Mouse (Mus musculus) kidney, adult 2 months (tissue): Measurements from ENCODE around the gene Knop1. TPM values are rescaled to one million over a fixed set of nuclear protein-coding genes. Genes with fewer than 3 reads are reported as not detected.
A peak's percentile ranks its signal among the peaks of the same experiment; 100 is the strongest.

Source experiments
- DNase-seq: peaks from one replicate; pipeline ENCODE4 v3.0.0; 2021
- H3K27ac ChIP-seq: fragments of 200-500 bp; 2 replicates; pipeline ENCODE4 v1.5.1; 2012; ENCODE audit warnings: low read depth, low read length, control low read depth, inconsistent platforms; ENCODE audit not compliant: insufficient read depth
- H3K27me3 ChIP-seq: fragments of 200-500 bp; replicated peaks from 2 replicates; pipeline ENCODE4 v1.6.1; 2012; ENCODE audit warnings: mild to moderate bottlenecking, moderate library complexity, low read length, inconsistent platforms; ENCODE audit not compliant: control insufficient read depth, insufficient read depth
- H3K36me3 ChIP-seq: fragments of 200-500 bp; 2 replicates; pipeline ENCODE4 v1.6.1; 2012; ENCODE audit warnings: mild to moderate bottlenecking, moderate library complexity, low read length, inconsistent platforms; ENCODE audit not compliant: control insufficient read depth, insufficient read depth
- H3K4me1 ChIP-seq: fragments of 200-500 bp; 2 replicates; pipeline ENCODE4 v1.6.1; 2011; ENCODE audit warnings: low read length; ENCODE audit not compliant: control insufficient read depth, insufficient read depth
- H3K4me3 ChIP-seq: fragments of 200-500 bp; 2 replicates; pipeline ENCODE4 v1.5.1; 2011; ENCODE audit warnings: mild to moderate bottlenecking, low read depth, low read length, control low read depth; ENCODE audit not compliant: insufficient read depth
- CTCF ChIP-seq: fragments of 200-500 bp; conservative IDR thresholded peaks from 2 replicates; pipeline ENCODE4 v1.5.1; 2011; ENCODE audit warnings: low read depth, mild to moderate bottlenecking, control low read depth, low read length, moderate library complexity, mixed read lengths; ENCODE audit not compliant: insufficient read depth, insufficient read length
- POLR2A ChIP-seq: fragments of 200-500 bp; IDR thresholded peaks from one replicate; pipeline ENCODE4 v1.6.1; 2011; ENCODE audit warnings: low read depth, low read length, control low read depth
- WGBS: fragments of 180-500 bp; shearing (Covaris S2); methylation state at CpG from one replicate; pipeline ENCODE4 v1.1.7; 2018; 5-methylcytosine and 5-hydroxymethylcytosine counted together
- polyA plus RNA-seq: library from polyadenylated mRNA; depleted of rRNA; stranded (reverse); fragments of >200 nt; gene quantifications from 2 replicates; pipeline ENCODE4 v1.2.3, GENCODE M21; 2012

Gene Knop1
- polyA plus RNA-seq, 1 experiment: 11.8 TPM

GRCm38 (mm10) chr7:118811407-118812106, 44.5 kb downstream of the Knop1 start:
- no peaks in the 10 kb centered on the region; the same call in 1 of the 2 replicates for H3K36me3 ChIP-seq
- TF ChIP-seq POLR2A (no peak), CTCF (no peak)
- peaks cover 3% of the 10 kb centered on the region; the same call in 1 of the 2 replicates for H3K4me1 ChIP-seq
- H3K27ac ChIP-seq: no peak overlapping the region
- peak; percentile 74 for DNase-seq
- WGBS: 67% methylated on average over 12 of the region's 12 CpGs
- no peaks in the 10 kb centered on the region for H3K27me3 ChIP-seq
- no peak overlapping the region for H3K4me3 ChIP-seq

- no peak overlapping the region for H3K4me3 ChIP-seq
- WGBS: 57% methylated on average over 8 of the region's 8 CpGs
- H3K27ac ChIP-seq: no peak overlapping the region
- H3K27me3 ChIP-seq: no peaks in the 10 kb centered on the region
- H3K36me3 ChIP-seq: peaks cover 2% of the 10 kb centered on the region
- no peak for TF ChIP-seq POLR2A
- H3K4me1 ChIP-seq: no peaks in the 10 kb centered on the region
- peak; percentile 53 for DNase-seq
These were observed 48.2 kb downstream of the Knop1 start for GRCm38 (mm10) chr7:118807899-118808298.

DNA sequence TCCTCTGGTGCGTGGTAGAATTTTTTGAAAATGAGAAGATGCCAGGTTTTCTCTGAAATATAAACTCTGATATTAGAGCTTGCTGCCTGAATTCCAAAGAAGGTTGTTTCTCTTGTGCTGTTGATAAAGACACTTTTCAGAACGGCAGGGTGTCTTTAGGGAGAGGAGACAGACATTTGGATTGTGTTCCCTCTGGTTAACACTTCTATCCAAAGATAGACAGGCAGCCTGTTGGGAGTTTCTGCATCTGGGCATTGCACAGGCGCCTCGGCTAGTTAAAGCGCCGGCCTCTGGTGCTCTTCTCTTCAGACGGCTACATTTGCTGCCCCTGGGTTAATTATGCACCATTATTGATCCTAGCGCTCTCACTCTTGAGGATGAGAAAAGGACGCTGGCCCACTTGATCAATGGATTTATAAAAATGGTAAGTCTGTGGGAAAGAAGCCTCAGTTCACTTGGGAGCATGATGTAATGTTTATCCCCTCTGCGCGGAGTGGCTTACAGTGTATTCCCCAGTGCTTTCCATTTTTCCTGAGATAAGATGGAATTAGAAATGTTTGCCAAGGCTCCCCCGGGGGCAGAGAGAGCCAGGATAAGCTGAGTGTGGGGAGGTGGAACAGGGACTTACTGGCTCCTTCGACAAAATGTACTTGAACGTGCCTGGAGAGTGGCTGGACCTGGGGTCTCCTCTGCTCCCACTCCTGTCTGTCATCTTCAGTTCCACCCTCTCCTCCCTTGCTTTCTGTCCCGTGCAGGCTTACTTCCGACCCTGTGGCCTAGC, 49.2 kb downstream of the Knop1 start:
- Histone ChIP-seq H3K36me3 (peaks cover 2% of the 10 kb centered on the region), H3K27me3 (no peaks in the 10 kb centered on the region), H3K4me1 (no peaks in the 10 kb centered on the region), H3K27ac (no peak overlapping the region), H3K4me3 (no peak overlapping the region)
- TF ChIP-seq POLR2A (no peak), CTCF (no peak)
- no peak for DNase-seq
- WGBS: 78% methylated on average over 16 of the region's 16 CpGs

GRCm38 (mm10) chr7:118803425-118803824, 52.6 kb downstream of the Knop1 start:
- WGBS: 93% methylated on average over 8 of the region's 8 CpGs
- DNase-seq: no peak
- Histone ChIP-seq H3K27me3 (no peaks in the 10 kb centered on the region), H3K4me1 (no peaks in the 10 kb centered on the region), H3K27ac (no peak overlapping the region), H3K36me3 (peaks cover 2% of the 10 kb centered on the region; the same call in 1 of the 2 replicates), H3K4me3 (no peak overlapping the region)
- TF ChIP-seq POLR2A: no peak
- TF ChIP-seq CTCF: no peak

- WGBS: 62% methylated on average over 3 of the region's 3 CpGs
- Histone ChIP-seq H3K27ac (no peak overlapping the region), H3K4me1 (no peaks in the 10 kb centered on the region), H3K36me3 (peaks cover 2% of the 10 kb centered on the region; the same call in 1 of the 2 replicates), H3K27me3 (no peaks in the 10 kb centered on the region), H3K4me3 (no peak overlapping the region)
- DNase-seq: peak; percentile 45
- TF ChIP-seq POLR2A: no peak
- TF ChIP-seq CTCF: no peak
These were observed 54.3 kb downstream of the Knop1 start for GRCm38 (mm10) chr7:118801791-118802190.

DNA sequence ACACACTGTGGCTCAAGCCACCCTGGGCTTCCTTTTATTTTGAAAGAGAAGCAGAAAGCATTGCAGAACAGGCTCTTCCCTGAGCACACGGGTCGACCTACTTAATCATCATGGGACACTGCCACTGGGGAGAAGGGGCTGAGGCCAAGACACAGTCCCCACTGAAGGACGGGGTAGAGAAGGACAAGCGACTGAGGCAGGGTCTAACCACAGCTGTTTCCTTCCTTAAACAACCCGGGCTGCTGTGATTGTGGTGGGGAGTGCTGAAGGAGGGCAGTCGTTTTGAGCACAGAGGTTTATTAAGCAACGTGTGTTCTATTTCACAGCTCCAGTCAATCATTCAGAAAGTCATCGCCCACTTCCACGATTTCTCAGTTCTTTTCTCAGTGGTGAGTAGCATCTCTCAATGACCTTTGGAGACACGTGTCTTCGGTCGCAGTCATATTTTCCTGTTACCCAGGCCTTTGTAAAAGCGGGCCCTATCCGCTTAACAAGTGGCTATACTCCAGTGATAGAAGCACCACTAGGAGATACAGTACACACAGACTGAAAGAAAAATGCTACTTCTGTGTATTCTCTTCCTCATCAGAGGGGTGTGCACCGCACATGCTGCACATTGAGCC, 55.8 kb downstream of the Knop1 start:
- 85% methylated on average over 15 of the region's 15 CpGs for WGBS
- Histone ChIP-seq H3K27ac (no peak overlapping the region), H3K27me3 (no peaks in the 10 kb centered on the region), H3K4me1 (no peaks in the 10 kb centered on the region), H3K4me3 (no peak overlapping the region), H3K36me3 (peaks cover 2% of the 10 kb centered on the region; the same call in 1 of the 2 replicates)
- DNase-seq: no peak
- TF ChIP-seq POLR2A (no peak), CTCF (no peak)

DNA sequence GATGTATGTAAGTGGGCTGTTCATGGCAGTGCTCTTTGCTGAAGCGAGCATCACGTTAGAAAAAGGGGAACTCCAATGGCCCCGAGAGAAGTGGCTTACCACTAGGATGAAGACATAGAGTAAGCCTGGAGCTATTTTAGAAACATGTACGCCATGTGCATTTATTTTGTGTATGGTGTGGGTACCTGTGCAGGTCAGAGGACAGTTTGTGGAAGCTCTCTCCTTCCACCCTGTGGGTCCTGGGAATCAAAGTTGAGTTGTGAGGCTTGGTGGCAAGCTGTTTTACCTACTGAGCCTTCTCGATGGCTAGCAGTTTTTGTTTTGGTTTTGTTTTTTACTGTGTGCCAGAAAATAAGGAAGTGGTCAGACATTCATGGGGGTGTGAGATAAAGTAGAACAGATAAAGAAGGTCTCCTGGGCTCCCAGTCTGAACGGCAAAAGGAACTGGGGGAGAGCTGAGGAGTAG, 57.9 kb downstream of the Knop1 start:
- Histone ChIP-seq H3K27ac (no peak overlapping the region), H3K4me1 (peaks cover 6% of the 10 kb centered on the region; the same call in 1 of the 2 replicates), H3K27me3 (no peaks in the 10 kb centered on the region), H3K4me3 (no peak overlapping the region), H3K36me3 (no peaks in the 10 kb centered on the region; the same call in 1 of the 2 replicates)
- WGBS: 88% methylated on average over 6 of the region's 6 CpGs
- no peak for DNase-seq
- TF ChIP-seq CTCF (no peak), POLR2A (no peak)
